Mouse (Mus musculus) kidney, postnatal 36 days (tissue): ENCODE results near the gene Mpl.

Source experiments
- DNase-seq, 2 experiments: peaks; one replicate each; pipeline ENCODE4 v3.0.0; 2021 to 2022; ENCODE audit warnings: mixed read lengths in 2 of 2

Mpl gene

GRCm38 (mm10) chr4:118427415-118427767 lies 29.9 kb downstream of the Mpl start:
- DNase-seq, result no peak

- no peak for DNase-seq
Measured at GRCm38 (mm10) chr4:118425374-118425773, 31.9 kb downstream of the Mpl start.

GRCm38 (mm10) chr4:118424541-118425160 lies 32.7 kb downstream of the Mpl start:
- DNase-seq, result no peak

GRCm38 (mm10) chr4:118421384-118421783 lies 35.9 kb downstream of the Mpl start:
- DNase-seq, result peak in 1 of 2 experiments; percentile 32

DNA sequence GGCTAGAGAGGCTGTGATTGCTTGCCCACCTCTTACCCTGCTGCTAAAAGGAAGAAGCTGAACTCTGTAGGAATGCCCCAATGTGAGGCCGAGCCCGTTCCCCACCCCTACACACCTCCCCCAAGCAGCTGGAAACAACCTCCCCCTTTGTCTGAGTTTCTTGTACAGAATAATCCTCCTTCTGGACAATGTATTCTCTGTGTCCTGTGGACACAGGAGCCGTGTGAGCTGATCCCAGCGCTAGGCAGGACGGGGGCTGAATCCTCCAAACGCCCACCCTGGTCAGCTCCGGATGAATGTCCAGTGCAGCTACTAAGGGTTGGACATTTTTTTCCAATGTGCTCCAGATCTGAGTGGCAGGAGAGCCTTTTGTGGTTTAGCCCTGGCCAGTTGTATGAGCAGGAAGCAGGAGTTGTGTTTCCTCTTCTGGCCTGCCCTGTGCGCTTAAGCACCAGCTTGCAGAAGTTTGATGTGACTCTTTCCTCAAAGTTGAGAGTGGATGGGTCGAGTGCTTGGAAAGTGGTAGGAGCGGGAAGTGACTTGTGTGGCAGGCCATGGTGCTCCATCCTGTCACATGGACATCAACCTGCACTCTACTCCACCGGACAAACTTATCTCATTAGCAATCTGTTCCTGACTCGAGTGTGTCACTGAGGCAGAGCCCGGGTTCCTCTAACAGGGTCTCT lies 40.1 kb downstream of the Mpl start:
- no peak for DNase-seq

DNA sequence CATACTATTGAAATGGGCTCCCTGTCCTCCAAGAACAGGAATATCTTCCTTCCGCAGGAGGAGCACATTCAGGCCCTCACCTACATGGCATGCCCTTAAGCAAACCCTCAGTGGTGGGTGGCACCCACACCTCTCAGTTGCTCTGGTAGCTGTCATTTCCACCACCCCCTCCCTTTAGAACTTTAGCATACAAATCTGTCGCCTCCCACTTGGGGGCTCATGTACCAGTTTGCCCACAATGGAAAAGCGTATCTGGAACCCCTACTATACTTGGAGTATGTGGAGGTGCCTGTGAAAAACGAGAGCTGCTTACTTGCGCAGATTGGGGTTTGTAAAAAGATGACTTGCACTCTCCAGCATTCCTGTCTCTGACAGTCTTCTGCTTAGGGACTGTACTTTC lies 41.0 kb downstream of the Mpl start:
- no peak for DNase-seq

- DNase-seq, result peak in 1 of 2 experiments; percentile 11
Measured at GRCm38 (mm10) chr4:118415779-118416178, 41.5 kb downstream of the Mpl start.

DNA sequence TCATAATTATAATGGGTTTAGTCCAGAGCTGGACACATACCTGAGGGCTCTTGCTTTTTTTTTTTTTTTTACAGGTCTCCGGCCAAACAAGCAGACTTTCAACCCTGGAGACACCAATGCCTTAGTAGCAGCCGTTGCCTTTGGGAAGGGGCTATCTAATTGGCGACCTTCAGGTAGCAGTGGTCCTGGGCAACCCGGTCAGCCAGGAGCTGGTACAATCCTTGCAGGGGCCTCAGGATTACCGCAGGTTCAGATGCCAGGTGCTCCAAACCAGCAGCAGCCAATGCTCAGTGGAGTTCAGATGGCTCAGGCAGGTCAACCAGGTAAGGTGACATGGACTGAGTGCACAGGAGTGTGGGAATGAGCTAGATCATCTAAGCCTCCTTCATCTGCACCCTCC lies 43.8 kb downstream of the Mpl start:
- no peak for DNase-seq

DNA sequence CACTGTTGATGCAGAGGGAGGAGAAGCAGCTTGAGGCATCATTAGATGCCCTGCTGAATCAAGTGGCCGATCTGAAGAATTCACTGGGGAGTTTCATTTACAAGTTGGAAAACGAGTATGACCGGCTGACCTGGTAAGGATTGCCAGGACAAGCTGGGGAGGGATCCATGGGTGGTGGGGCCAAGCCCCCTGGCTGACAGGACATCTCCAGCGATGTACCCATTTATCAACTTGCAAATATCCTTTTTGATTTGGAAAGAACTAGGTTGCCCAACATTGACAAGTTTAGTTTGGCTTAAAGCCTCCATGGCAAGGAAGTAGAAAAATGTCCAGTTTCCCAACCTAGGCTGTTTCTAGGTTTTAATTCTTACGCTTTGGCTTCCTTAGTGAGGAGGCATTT lies 46.4 kb downstream of the Mpl start:
- no peak for DNase-seq

GRCm38 (mm10) chr4:118409142-118409900 lies 48.0 kb downstream of the Mpl start, which contains the start of the genes Szt2 and Med8:
TSS of gene Szt2 (minus strand) at chr4:118409273.
TSS of gene Med8 (plus strand) at chr4:118409337.
- peak; percentile 95 to 97 for DNase-seq

DNA sequence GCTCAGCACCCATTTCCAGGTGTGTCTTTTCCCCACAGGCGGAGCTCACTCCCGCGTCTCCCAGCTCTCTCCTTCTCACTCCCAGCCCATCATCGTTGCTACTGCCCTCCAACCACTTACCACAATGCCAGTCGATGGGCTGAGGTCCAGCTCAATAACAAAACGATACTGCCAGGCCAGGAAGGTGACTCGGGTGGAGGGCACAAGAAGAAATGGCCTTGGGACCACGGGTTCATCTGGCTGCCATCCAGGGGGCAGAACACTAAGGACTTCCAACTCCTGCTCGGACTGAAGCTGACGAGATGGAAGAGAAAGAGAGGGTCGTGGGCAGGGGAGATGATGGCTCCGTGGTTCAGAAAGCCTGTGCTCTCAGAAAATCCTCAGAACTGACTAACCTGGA lies 54.6 kb downstream of the Mpl start:
- peak; percentile 13 to 48 for DNase-seq

DNA sequence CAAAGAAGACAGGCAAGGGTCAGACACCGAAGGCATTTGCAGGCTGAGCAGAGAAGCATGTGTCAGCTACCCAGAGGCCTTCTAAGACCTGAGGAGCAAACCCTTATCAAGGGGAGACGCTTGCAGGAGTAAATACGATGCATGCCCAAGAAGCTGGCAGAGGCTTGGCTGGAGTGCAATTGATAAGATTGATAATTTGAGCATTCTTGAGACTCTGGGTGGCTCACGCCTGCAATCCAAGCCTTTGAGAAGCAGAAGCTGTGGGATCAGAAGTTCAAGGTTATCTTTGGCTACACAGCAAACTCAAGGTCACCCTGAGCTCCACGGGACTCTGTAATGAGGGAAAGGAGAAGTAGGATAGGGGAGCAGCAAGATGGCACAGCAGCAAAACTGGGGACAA lies 55.4 kb downstream of the Mpl start:
- no peak for DNase-seq

DNA sequence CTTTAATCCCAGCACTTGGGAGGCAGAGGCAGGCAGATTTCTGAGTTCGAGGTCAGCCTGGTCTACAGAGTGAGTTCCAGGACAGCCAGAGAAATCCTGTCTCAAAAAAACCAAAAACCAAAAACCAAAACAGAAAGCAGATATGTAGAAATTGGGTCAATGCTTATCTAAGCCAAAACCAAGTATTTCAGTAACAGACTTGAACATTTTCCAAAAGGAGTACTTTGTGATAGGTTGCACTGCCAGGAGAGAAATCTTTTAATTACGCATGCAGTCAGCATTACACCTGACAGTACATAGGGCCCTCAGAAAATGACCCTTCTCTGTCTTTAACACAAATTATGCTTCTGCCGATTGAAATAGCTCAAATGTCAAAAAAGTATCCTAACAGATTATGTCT lies 55.9 kb downstream of the Mpl start:
- DNase-seq, result no peak

GRCm38 (mm10) chr4:118398400-118398799 lies 58.9 kb downstream of the Mpl start:
- DNase-seq, result no peak

DNA sequence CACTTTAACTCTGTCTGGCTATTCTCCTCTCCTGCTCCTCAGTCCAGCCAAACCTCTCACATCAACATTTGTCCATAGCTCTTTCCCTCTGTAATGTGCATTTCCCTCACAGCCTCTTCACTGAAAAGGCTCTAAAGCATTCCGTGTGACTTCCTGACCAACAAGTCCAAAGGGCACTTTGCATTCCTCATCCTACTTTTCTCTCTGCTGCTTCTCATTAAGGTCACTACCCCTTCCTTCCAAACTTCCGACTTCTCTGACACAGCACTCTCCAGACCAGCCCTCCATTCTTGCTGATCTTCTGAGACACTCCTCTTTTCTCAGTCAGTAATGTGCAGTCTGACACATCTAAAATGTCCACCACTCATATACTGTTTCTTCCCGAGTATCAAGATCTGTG lies 60.9 kb downstream of the Mpl start:
- peak; percentile 21 to 45 for DNase-seq

DNA sequence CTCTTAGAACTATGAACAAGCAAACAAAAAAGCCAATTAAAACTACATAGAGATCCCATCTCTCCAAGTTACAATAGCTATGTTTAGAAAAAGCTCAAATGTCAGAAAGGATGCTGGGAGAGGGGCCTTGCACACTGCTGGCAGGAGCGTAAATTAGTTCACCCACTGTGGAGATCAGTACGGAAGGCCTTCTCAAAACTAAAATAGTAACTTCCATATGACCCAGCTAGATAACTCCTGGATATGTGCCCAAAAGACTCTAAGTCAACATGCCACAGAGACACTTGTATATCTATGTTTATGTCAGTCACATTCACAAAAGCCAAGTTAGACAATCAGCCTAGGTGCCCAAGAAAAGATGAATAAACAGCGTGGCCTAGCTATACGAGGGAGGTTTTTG lies 62.0 kb downstream of the Mpl start:
- DNase-seq, result no peak

- DNase-seq, result no peak
Measured at GRCm38 (mm10) chr4:118394505-118394904, 62.8 kb downstream of the Mpl start.
